Mouse (Mus musculus) heart, embryonic 10.5 days (tissue): ENCODE results near the gene Traf3. TPM values are rescaled to one million over a fixed set of nuclear protein-coding genes. Genes with fewer than 3 reads are reported as not detected.

Source experiments
- DNase-seq: peaks from one replicate; pipeline ENCODE4 v3.0.0-alpha.2; 2017; ENCODE audit warnings: low spot score
- H3K27ac ChIP-seq: fragments of 300-500 bp; sonication (generic); 2 replicates; pipeline ENCODE4 v1.5.1; 2016; ENCODE audit warnings: mild to moderate bottlenecking
- H3K27me3 ChIP-seq: fragments of 300-500 bp; sonication (generic); 2 replicates; pipeline ENCODE4 v1.6.1; 2016; ENCODE audit warnings: mild to moderate bottlenecking; ENCODE audit not compliant: poor library complexity, insufficient read depth, severe bottlenecking
- H3K36me3 ChIP-seq: fragments of 300-500 bp; sonication (generic); 2 replicates; pipeline ENCODE4 v1.6.1; 2016; ENCODE audit warnings: mild to moderate bottlenecking, moderate library complexity
- H3K4me1 ChIP-seq: fragments of 300-500 bp; sonication (generic); 2 replicates; pipeline ENCODE4 v1.6.1; 2016; ENCODE audit warnings: mild to moderate bottlenecking
- H3K4me3 ChIP-seq: fragments of 300-500 bp; sonication (generic); 2 replicates; pipeline ENCODE4 v1.5.1; 2016; ENCODE audit warnings: mild to moderate bottlenecking, moderate library complexity
- H3K9me3 ChIP-seq: fragments of 300-500 bp; sonication (generic); 2 replicates; pipeline ENCODE4 v1.6.1; 2016; ENCODE audit warnings: mild to moderate bottlenecking, moderate library complexity
- WGBS: fragments of 180-500 bp; shearing (Covaris S2); methylation state at CpG from one replicate; pipeline ENCODE4 v1.1.7; 2016; 5-methylcytosine and 5-hydroxymethylcytosine counted together
- polyA plus RNA-seq: library from polyadenylated mRNA; unstranded; fragments of >200 nt; fragmentation: Nextera tagmentation; extraction: Ambion mirVana; gene quantifications from 2 replicates; pipeline ENCODE4 v1.2.1, GENCODE M21; 2016

Traf3 gene
- polyA plus RNA-seq, 1 experiment from 2014 or later = 7.2 TPM

DNA sequence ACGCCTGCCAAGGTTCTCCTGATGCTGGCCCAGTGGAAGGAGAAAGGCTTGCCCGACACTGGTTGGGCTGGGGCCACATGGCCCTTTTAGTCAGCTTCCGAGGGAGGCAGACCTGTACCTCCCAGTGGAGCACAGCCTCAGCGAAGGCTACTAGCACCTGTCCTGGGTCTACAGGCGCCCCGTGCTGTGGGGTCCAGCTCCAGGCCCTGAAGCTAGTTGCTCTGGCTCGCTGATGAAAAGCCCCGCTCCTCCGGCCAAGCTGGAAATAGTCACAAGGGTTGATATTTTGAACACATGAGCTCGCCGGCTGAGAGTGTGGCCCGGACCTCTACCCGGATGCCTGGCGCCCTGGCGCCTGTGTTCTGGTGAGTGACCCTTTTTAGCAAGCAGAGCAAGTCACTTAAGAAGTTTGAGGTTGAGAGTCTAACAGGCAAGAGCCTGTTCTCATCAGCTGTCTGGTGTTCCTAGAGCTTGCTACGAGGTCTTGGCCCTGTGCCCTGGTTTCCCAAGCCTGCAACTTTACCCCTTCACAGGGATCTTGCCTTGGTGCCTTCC, 22.6 kb upstream of the Traf3 start:
- Histone ChIP-seq H3K4me3 (peak overlapping the region; percentile 18; the same call in 1 of the 2 replicates), H3K27ac (peak overlapping the region; percentile 81), H3K27me3 (no peaks in the 10 kb centered on the region), H3K36me3 (no peaks in the 10 kb centered on the region), H3K9me3 (no peaks in the 10 kb centered on the region), H3K4me1 (peaks cover 36% of the 10 kb centered on the region)
- no peak for DNase-seq
- WGBS = 50% methylated on average over 16 of the region's 16 CpGs

GRCm38 (mm10) chr12:111144598-111144997, 21.6 kb upstream of the Traf3 start:
- Histone ChIP-seq H3K27me3 (no peaks in the 10 kb centered on the region), H3K4me1 (peaks cover 40% of the 10 kb centered on the region), H3K4me3 (no peak overlapping the region), H3K9me3 (no peaks in the 10 kb centered on the region), H3K36me3 (no peaks in the 10 kb centered on the region), H3K27ac (peak overlapping the region; percentile 71)
- WGBS = 93% methylated on average over 2 of the region's 2 CpGs
- no peak for DNase-seq

- H3K27ac ChIP-seq = peak overlapping the region; percentile 71
- H3K36me3 ChIP-seq = no peaks in the 10 kb centered on the region
- H3K27me3 ChIP-seq = no peaks in the 10 kb centered on the region
- DNase-seq = no peak
- peaks cover 43% of the 10 kb centered on the region for H3K4me1 ChIP-seq
- no peaks in the 10 kb centered on the region for H3K9me3 ChIP-seq
- 35% methylated on average over 9 of the region's 9 CpGs for WGBS
- H3K4me3 ChIP-seq = no peak overlapping the region
Observed at GRCm38 (mm10) chr12:111145269-111145668, 20.9 kb upstream of the Traf3 start.

DNA sequence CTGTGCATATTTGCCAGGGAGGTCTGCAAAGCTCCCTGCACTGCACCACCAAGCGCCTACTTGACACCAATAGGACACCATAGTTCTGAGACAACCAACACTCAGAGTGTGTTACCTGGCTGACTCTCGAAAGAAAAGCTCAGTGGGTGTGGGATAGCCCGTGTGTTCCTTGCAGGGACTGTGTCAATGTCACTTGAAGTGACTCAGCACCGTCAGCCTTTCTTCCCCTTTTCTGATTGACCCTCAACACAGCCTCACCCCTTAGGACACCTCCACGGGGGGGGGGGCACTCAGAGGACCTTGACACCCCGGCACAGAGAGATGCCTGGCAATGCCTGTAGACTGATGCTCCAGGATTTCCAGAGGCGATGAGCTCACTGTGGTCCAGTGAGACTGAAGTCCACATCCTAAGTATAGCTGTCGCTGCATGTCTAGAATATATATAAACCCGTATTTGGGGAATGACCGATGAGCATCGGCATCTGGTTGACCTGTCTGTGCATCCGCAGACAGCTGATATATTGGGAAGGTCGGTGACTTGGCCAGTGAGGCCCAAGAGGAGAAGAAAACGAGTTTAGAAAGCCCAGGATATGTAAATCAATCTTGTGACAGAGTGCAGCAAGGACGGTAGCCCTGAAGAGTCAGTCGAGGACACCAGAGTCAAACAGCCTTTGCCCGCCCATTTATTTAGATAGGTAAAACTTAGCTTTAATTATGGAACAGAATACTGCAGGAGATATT, 16.5 kb upstream of the Traf3 start:
- no peak overlapping the region for H3K4me3 ChIP-seq
- 63% methylated on average over 17 of the region's 17 CpGs for WGBS
- H3K9me3 ChIP-seq = no peaks in the 10 kb centered on the region
- H3K4me1 ChIP-seq = peaks cover 35% of the 10 kb centered on the region
- no peaks in the 10 kb centered on the region for H3K27me3 ChIP-seq
- H3K36me3 ChIP-seq = no peaks in the 10 kb centered on the region
- H3K27ac ChIP-seq = no peak overlapping the region
- DNase-seq = no peak

DNA sequence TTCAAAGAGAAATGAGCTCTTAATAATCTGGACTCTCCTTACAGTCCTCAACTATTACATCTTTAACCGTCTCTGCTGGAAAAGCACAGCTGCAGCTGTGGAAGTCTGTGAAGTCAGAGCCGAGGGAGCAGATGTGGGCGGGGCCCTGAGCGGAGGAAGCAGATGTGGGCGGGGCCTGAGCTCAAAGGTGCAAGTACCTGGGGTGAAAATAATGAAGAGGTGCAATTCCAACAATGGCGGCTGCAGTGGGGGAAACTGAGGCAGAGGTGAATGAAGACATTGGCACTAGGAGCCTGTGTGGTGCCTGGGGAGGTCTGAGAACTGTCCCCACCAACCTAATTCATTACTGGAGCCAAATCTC, 16.0 kb upstream of the Traf3 start:
- Histone ChIP-seq H3K27me3 (no peaks in the 10 kb centered on the region), H3K4me1 (peaks cover 33% of the 10 kb centered on the region), H3K9me3 (no peaks in the 10 kb centered on the region), H3K36me3 (no peaks in the 10 kb centered on the region), H3K27ac (no peak overlapping the region), H3K4me3 (no peak overlapping the region)
- DNase-seq = no peak
- 7% methylated on average over 6 of the region's 6 CpGs for WGBS

- Histone ChIP-seq H3K36me3 (no peaks in the 10 kb centered on the region), H3K4me1 (peaks cover 22% of the 10 kb centered on the region), H3K9me3 (no peaks in the 10 kb centered on the region), H3K27ac (no peak overlapping the region), H3K27me3 (no peaks in the 10 kb centered on the region), H3K4me3 (no peak overlapping the region)
- 81% methylated on average over 5 of the region's 5 CpGs for WGBS
- no peak for DNase-seq
Observed at GRCm38 (mm10) chr12:111151422-111152156, 14.6 kb upstream of the Traf3 start.

DNA sequence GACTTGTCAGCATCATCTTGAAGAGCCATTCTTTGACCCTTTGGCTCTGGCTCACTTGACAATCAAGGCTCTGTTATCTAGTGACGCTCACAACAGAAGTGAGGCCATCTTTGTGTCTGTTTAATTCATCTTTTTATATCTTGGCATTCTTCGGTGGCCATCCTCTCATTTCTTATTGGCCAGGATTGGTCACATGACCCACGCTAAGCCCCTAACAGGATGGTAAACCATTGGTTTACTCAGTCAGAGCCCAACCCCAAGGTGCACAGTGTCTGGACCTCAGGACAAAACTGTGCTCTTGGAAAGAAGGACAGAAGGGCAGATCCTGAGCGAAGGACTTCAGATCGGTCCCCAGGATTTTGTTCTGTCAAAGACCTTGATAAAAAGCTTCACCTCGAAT, 13.6 kb upstream of the Traf3 start:
- H3K4me1 ChIP-seq = peaks cover 22% of the 10 kb centered on the region
- H3K27me3 ChIP-seq = no peaks in the 10 kb centered on the region
- H3K36me3 ChIP-seq = no peaks in the 10 kb centered on the region
- H3K4me3 ChIP-seq = no peak overlapping the region
- DNase-seq = no peak
- no peaks in the 10 kb centered on the region for H3K9me3 ChIP-seq
- WGBS = 84% methylated on average over 6 of the region's 6 CpGs
- H3K27ac ChIP-seq = no peak overlapping the region

- no peaks in the 10 kb centered on the region for H3K9me3 ChIP-seq
- WGBS = 77% methylated on average over 7 of the region's 7 CpGs
- H3K4me3 ChIP-seq = no peak overlapping the region
- H3K4me1 ChIP-seq = peaks cover 22% of the 10 kb centered on the region
- DNase-seq = no peak
- H3K27ac ChIP-seq = 0 out of 2 replicates have a peak overlapping the region, but pooled peaks have one; percentile 32
- H3K27me3 ChIP-seq = no peaks in the 10 kb centered on the region
- no peaks in the 10 kb centered on the region for H3K36me3 ChIP-seq
Observed at GRCm38 (mm10) chr12:111152981-111153710, 13.0 kb upstream of the Traf3 start.

GRCm38 (mm10) chr12:111153946-111154345, 12.2 kb upstream of the Traf3 start:
- Histone ChIP-seq H3K9me3 (no peaks in the 10 kb centered on the region), H3K36me3 (no peaks in the 10 kb centered on the region), H3K27me3 (no peaks in the 10 kb centered on the region), H3K27ac (no peak overlapping the region), H3K4me3 (no peak overlapping the region), H3K4me1 (peaks cover 17% of the 10 kb centered on the region)
- no peak for DNase-seq
- WGBS = 77% methylated on average over 5 of the region's 5 CpGs

DNA sequence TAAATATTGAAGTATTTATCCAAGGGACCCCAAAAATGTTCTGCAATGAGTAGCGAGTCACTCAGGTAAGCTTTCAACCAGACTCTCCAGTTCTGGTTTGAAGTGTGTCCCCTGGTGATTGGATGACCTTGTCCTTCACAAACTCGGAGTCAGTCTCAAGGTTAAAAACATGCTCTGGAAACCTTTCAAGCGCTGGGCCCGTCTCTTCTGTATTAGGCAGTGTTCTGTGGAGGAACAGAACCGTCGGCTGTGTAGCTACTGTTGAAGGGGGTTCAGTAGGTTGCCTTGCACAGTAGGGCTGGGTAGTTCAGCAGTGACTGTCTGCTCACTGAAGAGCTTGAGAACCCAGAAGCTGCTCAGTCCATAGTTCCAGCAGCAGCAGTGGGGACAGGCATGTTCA, 11.5 kb upstream of the Traf3 start:
- peak overlapping the region; percentile 75 for H3K27ac ChIP-seq
- no peaks in the 10 kb centered on the region for H3K9me3 ChIP-seq
- H3K4me3 ChIP-seq = no peak overlapping the region
- H3K4me1 ChIP-seq = peaks cover 20% of the 10 kb centered on the region
- DNase-seq = no peak
- no peaks in the 10 kb centered on the region for H3K27me3 ChIP-seq
- no peaks in the 10 kb centered on the region for H3K36me3 ChIP-seq
- WGBS = 67% methylated on average over 6 of the region's 6 CpGs

DNA sequence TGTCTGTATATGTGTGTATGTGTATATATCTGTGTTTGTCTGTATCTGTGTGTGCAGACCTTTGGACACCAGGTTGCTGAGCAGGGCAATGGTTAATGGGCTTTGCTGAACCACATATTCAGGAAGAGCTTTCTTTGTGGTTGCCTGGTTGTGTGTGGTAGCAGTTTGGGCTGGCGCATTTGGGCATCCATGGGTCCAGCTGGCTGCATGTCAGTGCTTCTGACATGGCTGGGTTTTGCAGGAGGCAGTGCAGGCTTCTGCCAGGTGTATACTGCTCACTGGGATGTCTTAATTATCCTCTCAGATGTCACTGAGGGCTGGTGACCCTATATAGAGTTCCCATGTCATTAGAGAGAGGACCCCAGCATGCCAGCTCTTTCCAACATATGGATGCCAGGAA, 10.4 kb upstream of the Traf3 start:
- Histone ChIP-seq H3K27me3 (peaks cover 8% of the 10 kb centered on the region; the same call in 1 of the 2 replicates), H3K4me1 (peaks cover 24% of the 10 kb centered on the region), H3K36me3 (no peaks in the 10 kb centered on the region), H3K27ac (no peak overlapping the region), H3K9me3 (no peaks in the 10 kb centered on the region), H3K4me3 (no peak overlapping the region)
- WGBS = 80% methylated on average over 1 of the region's 1 CpGs
- no peak for DNase-seq

DNA sequence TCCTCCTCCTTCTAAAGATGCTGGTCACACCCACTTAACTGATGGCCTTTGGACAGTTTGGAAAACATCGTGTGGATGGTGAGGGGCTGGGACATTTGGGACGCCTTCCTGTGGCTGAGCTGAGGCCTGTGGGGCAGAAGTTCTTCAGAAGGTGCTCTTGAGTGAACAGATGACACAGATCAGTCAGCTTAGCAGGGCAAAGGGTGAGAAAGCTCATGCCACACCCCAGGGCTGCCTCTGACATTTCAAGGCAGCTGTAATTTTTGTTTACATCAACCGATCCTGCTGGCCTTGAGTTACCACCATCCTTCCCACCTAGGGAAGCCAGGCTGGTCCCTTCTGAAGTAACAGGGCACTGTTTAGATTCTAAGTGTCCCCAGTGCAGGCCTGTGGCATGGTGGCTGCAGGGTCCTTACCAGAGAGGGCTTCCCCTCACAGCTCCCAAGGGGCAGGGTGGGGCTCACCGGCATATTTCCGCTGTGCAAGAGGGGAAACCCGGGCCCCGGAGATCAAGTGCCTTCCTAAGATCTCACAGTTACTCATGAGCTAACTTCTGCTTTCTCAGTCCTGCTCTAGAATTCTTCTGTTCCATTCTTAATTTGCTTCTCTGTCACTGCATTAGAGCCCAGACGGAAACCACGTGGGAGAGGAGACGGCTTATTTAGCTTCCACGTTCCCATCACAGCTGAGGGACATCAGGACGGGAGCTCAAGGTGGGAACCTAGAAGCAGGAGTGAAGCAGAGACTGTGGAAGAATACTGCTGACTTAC, 6.3 kb upstream of the Traf3 start:
- Histone ChIP-seq H3K4me3 (0 out of 2 replicates have a peak overlapping the region, but pooled peaks have one; percentile 8), H3K27ac (0 out of 2 replicates have a peak overlapping the region, but pooled peaks have one; percentile 16), H3K9me3 (no peaks in the 10 kb centered on the region), H3K4me1 (peaks cover 44% of the 10 kb centered on the region), H3K36me3 (no peaks in the 10 kb centered on the region), H3K27me3 (peaks cover 16% of the 10 kb centered on the region; the same call in 1 of the 2 replicates)
- no peak for DNase-seq
- 61% methylated on average over 12 of the region's 12 CpGs for WGBS
